Mouse (Mus musculus) hindbrain, postnatal 0 days (tissue): ENCODE measurements around the gene Ilvbl. TPM values are rescaled to one million over a fixed set of nuclear protein-coding genes. Genes with fewer than 3 reads are reported as not detected.

Source experiments
- ATAC-seq: fragments of 200-750 bp; cut with Nextera tagmentation; 2 replicates; pipeline ENCODE4 v1.8.0; 2017; ENCODE audit warnings: mild to moderate bottlenecking, moderate TSS enrichment, moderate library complexity
- DNase-seq: peaks from one replicate; pipeline ENCODE4 v3.0.0-alpha.2; 2015; ENCODE audit warnings: low spot score
- H3K27ac ChIP-seq: fragments of 300-500 bp; sonication (generic); 2 replicates; pipeline ENCODE4 v1.5.1; 2014; ENCODE audit warnings: mild to moderate bottlenecking
- H3K27me3 ChIP-seq: fragments of 300-500 bp; sonication (generic); 2 replicates; pipeline ENCODE4 v1.6.1; 2014; ENCODE audit warnings: low read length, mixed read lengths; ENCODE audit not compliant: insufficient read depth
- H3K36me3 ChIP-seq: fragments of 300-500 bp; sonication (generic); 2 replicates; pipeline ENCODE4 v1.6.1; 2014; ENCODE audit warnings: low read length, mixed read lengths; ENCODE audit not compliant: insufficient read depth
- H3K4me1 ChIP-seq: fragments of 300-500 bp; sonication (generic); 2 replicates; pipeline ENCODE4 v1.6.1; 2014; ENCODE audit warnings: antibody characterized with exemption, low read length, mixed read lengths; ENCODE audit not compliant: insufficient read depth
- H3K4me2 ChIP-seq: fragments of 300-500 bp; sonication (generic); 2 replicates; pipeline ENCODE4 v1.6.1; 2014; ENCODE audit warnings: low read depth, mild to moderate bottlenecking, low read length, moderate library complexity, mixed read lengths
- H3K4me3 ChIP-seq: fragments of 300-500 bp; sonication (generic); 2 replicates; pipeline ENCODE4 v1.5.1; 2014; ENCODE audit warnings: low read length
- H3K9ac ChIP-seq: fragments of 300-500 bp; sonication (generic); replicated peaks from 2 replicates; pipeline ENCODE4 v1.6.1; 2014; ENCODE audit warnings: mild to moderate bottlenecking, low read length, moderate library complexity, mixed read lengths
- H3K9me3 ChIP-seq: fragments of 300-500 bp; sonication (generic); 2 replicates; pipeline ENCODE4 v1.6.1; 2016; ENCODE audit warnings: low read length, mixed read lengths
- CTCF ChIP-seq: IDR thresholded peaks from 2 replicates; pipeline ENCODE4 v1.5.1; 2016; ENCODE audit warnings: antibody characterized with exemption, control low read depth, low read depth
- WGBS: fragments of 180-500 bp; shearing (Covaris S2); extraction: QIAGEN DNeasy Blood & Tissue Kit; methylation state at CpG from one replicate; pipeline ENCODE4 v1.1.7; 2014; 5-methylcytosine and 5-hydroxymethylcytosine counted together
- polyA plus RNA-seq: library from polyadenylated mRNA; unstranded; fragments of >200 nt; fragmentation: Nextera tagmentation; extraction: Ambion mirVana; gene quantifications from 2 replicates; pipeline ENCODE4 v1.2.1, GENCODE M21; 2015
- total RNA-seq: library from RNA; depleted of rRNA; stranded (reverse); fragments of >200 nt; gene quantifications from 2 replicates; pipeline ENCODE4 v1.2.3, GENCODE M21; 2014

The Ilvbl gene
- total and polyA plus RNA-seq, 2 experiments from 2014 or later, result 59.1 to 83.6 TPM

DNA sequence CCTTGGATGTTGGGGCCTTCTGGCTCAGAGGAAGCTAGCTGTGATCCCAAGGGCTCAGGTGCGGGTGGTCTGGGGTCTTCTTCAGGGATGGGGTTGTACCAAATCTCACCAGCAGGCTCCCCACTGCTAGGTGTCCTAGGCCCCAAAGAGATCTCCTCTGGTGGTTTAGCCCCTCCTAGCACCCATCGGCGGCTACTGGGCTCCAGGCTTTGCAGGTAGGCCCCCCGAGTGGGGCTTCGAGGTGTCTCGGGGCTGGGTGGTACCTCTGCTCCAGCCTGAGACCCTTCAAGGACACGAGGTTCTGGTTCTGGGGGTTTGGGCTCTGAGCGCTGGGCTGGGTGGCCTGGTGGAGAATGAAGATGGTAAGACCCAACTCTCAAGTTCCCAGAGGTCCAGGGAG, 15.8 kb downstream of the Ilvbl start:
- H3K9me3 ChIP-seq, result no peaks in the 10 kb centered on the region
- 93% methylated on average over 8 of the region's 8 CpGs for WGBS
- no peaks in the 10 kb centered on the region for H3K27me3 ChIP-seq
- H3K9ac ChIP-seq, result no peak overlapping the region
- DNase-seq (no peak), ATAC-seq (no peak)
- no peak overlapping the region for H3K27ac ChIP-seq
- no peak overlapping the region for H3K4me2 ChIP-seq
- H3K4me1 ChIP-seq, result no peaks in the 10 kb centered on the region
- peaks cover 7% of the 10 kb centered on the region for H3K36me3 ChIP-seq
- no peak overlapping the region for H3K4me3 ChIP-seq
- no peak for TF ChIP-seq CTCF

GRCm38 (mm10) chr10:78590744-78591143, 16.6 kb downstream of the Ilvbl start:
- no peaks in the 10 kb centered on the region for H3K4me1 ChIP-seq
- no peaks in the 10 kb centered on the region for H3K27me3 ChIP-seq
- H3K36me3 ChIP-seq, result peaks cover 2% of the 10 kb centered on the region; the same call in 1 of the 2 replicates
- peak overlapping the region; percentile 84 for H3K4me2 ChIP-seq
- H3K9me3 ChIP-seq, result no peaks in the 10 kb centered on the region
- no peak for TF ChIP-seq CTCF
- ATAC-seq (no peak), DNase-seq (no peak)
- H3K4me3 ChIP-seq, result peak overlapping the region; percentile 59
- WGBS, result 32% methylated on average over 9 of the region's 9 CpGs
- no peak overlapping the region; the same call in 1 of the 2 replicates for H3K27ac ChIP-seq
- H3K9ac ChIP-seq, result no peak overlapping the region; the same call in 1 of the 2 replicates

GRCm38 (mm10) chr10:78591406-78592328, 17.5 kb downstream of the Ilvbl start, which contains the start of gene Syde1:
TSS of gene Syde1 (minus strand) at chr10:78591964.
- peak within 1 kb of the TSS; percentile 69; the same call in 1 of the 2 replicates for H3K27ac ChIP-seq

DNA sequence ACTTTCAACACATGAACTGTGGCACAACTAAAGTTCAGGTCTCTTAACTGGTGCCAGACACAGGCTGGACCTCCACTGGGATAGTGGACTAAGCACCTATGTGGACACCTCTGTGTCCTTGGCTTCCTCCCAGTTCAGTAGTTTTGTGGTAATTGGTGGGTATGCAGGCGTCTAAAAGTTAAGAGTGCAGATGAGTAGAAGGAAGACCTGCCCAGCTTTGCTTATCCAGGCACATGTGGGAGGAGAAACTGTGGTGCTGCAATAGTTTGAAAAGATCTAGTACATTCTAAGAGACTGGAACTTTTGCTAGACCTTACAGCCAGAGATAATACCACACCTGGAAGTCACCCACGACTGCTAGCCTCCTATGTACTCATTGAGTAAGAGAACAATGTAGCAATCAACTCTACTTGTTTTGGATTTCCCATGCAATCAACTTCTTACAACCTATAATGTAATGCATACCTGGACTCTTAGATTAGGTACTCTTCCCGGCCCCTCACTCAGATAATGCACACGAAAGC, 18.8 kb downstream of the Ilvbl start:
- no peak for TF ChIP-seq CTCF
- no peak for DNase-seq
- ATAC-seq, result no peak
- no peak overlapping the region for H3K4me2 ChIP-seq
- 89% methylated on average over 4 of the region's 4 CpGs for WGBS
- H3K27ac ChIP-seq, result no peak overlapping the region
- no peaks in the 10 kb centered on the region for H3K9me3 ChIP-seq
- no peak overlapping the region for H3K4me3 ChIP-seq
- no peaks in the 10 kb centered on the region for H3K4me1 ChIP-seq
- H3K36me3 ChIP-seq, result no peaks in the 10 kb centered on the region
- no peaks in the 10 kb centered on the region for H3K27me3 ChIP-seq
- H3K9ac ChIP-seq, result no peak overlapping the region

More at GRCm38 (mm10) chr10:78591406-78592328, 17.5 kb downstream of the Ilvbl start, which contains the start of gene Syde1:
- Histone ChIP-seq H3K4me3 (peak within 1 kb of the TSS; percentile 59), H3K4me1 (no peaks in the 10 kb centered on the region), H3K36me3 (no peaks in the 10 kb centered on the region), H3K4me2 (peak within 1 kb of the TSS; percentile 84), H3K27me3 (no peaks in the 10 kb centered on the region), H3K9me3 (no peaks in the 10 kb centered on the region), H3K9ac (peak within 1 kb of the TSS; percentile 60)
- ATAC-seq (peak; percentile 65), DNase-seq (peak; percentile 29)
- no peak for TF ChIP-seq CTCF
- WGBS, result 3% methylated on average over 45 of the region's 54 CpGs

DNA sequence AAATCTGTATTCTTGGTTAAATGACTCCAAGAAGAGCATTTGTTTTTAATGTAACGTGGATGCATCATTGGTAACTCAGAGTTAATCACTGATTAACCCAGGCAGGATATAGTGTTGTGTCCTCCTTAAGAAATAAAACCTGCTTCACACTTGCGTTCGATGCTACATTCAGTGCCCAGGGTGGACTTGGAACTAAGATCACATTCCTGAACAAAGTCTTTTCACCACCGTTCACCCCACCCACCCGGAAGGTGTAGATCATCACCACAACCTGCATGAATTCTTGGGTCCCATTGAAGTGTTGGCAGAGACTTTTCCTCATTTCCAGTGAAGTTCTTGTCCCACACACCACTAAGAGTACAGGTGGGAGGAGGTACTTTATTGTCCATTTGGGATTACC, 19.6 kb downstream of the Ilvbl start:
- Histone ChIP-seq H3K36me3 (no peaks in the 10 kb centered on the region), H3K9ac (no peak overlapping the region), H3K9me3 (no peaks in the 10 kb centered on the region), H3K27me3 (no peaks in the 10 kb centered on the region), H3K4me2 (no peak overlapping the region), H3K4me1 (no peaks in the 10 kb centered on the region), H3K4me3 (no peak overlapping the region), H3K27ac (no peak overlapping the region)
- 94% methylated on average over 5 of the region's 5 CpGs for WGBS
- no peak for TF ChIP-seq CTCF
- no peak for ATAC-seq
- no peak for DNase-seq

DNA sequence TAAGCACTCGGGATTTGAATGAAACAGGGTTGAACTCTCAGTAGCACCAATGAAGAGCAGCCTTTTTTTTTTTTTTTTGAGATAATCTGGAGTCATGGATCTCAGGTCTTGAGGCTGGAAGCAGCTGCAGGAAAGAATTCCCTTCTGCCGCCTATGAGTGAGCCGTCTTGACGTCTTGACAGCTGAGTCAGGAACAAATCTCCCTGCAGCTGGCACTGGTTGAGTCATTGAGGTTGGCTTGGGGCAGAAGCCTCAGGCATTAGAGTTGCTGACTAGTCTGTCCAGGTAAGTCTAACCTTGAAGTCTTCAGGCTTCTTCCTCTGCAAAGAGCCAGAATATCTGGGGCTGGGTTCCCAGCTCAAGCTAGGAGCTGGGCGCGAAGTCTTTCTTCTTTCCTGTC, 20.0 kb downstream of the Ilvbl start:
- TF ChIP-seq CTCF, result no peak
- WGBS, result 74% methylated on average over 6 of the region's 6 CpGs
- Histone ChIP-seq H3K36me3 (no peaks in the 10 kb centered on the region), H3K9ac (no peak overlapping the region), H3K4me3 (no peak overlapping the region), H3K4me2 (no peak overlapping the region), H3K4me1 (no peaks in the 10 kb centered on the region), H3K27me3 (no peaks in the 10 kb centered on the region), H3K9me3 (no peaks in the 10 kb centered on the region), H3K27ac (no peak overlapping the region)
- no peak for DNase-seq
- ATAC-seq, result no peak
